Mouse (Mus musculus) thymus, postnatal 25 days (tissue): Measurements from ENCODE around the gene Tyrobp.

Experiments used
- DNase-seq: peaks from one replicate; pipeline ENCODE4 v3.0.0; 2022

The Tyrobp gene

GRCm38 (mm10) chr7:30413596-30413995, at the start of gene Tyrobp:
Gene Tyrobp, plus strand, starts transcription at chr7:30413760.
- DNase-seq = no peak

DNA sequence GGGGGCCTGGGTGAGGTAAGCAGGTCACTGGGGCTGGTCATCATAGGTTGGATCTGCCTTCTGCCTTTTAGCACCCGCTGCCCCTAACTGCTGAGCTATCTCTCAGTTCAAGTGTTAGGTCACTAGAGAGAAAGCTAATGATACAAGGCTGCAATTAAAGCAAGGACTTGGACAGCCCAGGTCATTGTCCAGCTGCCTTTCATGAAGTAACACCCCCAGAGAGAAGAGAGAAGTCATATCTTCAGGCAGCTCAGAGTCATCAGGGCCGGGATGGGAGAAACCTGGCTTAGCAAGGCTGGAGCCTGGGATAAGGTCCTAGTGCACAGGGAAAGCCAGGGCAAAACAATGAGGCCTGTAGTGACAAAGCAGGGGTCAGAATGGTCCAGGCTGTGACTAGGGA, 46.1 kb upstream of the Tyrobp start:
- DNase-seq = no peak

GRCm38 (mm10) chr7:30373501-30373962, 40.0 kb upstream of the Tyrobp start:
- peak; percentile 88 for DNase-seq

DNA sequence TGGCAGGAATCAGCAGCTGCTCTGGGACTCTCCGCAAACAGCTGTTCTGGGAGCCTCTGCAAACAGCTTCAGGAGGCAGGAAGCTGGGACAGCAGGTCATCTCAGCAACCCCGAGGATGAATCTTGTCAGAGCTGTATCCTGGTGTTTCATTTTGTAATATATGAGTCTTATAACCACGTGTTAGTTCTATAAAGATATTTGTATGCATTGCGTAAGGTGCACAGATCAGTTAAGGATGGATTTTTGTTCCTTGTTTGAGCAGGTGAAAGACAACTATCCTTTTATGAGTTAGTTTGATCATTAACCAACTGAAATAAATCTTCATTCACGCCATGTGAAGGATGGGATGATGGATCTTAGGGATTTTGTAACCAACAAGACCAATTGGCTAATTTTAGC, 33.5 kb upstream of the Tyrobp start:
- no peak for DNase-seq

GRCm38 (mm10) chr7:30384106-30384505, 29.5 kb upstream of the Tyrobp start:
- no peak for DNase-seq

- DNase-seq = no peak
Measured at GRCm38 (mm10) chr7:30392746-30393520, 20.6 kb upstream of the Tyrobp start.

DNA sequence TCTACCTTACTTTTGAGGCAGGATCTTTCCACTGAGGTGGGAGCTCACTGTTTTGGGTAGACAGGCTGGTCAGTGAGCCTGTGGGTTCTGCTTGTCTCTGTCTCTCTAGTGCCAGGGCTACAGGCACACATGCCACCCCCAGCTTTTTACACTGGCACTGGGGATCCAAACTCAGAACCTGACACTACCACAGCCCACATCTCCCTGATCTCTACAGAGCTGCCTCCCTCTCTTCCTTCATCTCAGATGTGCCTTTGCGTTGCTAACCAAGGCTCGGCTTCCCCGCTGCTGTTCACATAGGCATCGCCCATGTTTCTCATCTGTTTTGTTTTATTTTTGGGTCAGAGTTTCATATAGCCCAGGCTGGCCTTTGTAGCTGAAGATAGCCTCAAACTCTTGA, 19.9 kb upstream of the Tyrobp start:
- DNase-seq = peak; percentile 47

DNA sequence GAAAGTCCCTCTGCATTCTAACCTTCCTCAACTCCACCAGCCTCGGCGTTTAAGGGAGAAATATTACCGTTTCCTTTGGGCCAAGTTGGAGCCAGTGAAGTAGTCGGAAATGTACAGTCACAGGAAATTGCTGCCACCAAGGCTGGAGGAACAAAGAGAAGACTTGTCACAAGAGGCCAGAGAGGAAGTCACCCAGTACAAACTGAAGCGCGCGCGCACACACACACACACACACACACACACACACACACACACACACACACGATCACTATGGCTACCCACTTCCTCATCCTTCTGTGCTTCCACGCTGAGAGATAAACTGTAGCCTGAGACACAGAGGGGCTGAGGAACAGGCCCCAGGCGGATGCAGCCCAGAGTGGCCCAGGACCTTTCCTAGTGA, 19.2 kb upstream of the Tyrobp start:
- peak; percentile 76 for DNase-seq

DNA sequence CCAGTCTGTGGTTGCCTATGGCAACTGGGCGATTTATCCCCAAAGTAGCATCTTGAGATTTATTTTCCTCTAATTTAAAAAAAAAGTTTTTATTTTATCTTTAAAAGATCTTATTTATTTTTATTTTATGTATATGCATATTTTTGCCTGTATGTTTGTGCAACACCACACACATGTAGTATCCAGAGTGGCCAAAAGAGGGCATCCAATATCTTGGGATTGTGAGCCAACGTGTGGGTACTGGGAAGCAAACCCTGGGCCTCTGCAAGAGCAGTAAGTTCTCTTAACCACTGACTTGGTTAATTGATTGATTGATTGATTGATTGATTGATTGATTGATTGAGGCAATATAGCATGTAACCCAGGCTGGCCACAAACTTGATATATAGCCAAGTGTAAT, 18.7 kb upstream of the Tyrobp start:
- DNase-seq = peak; percentile 61

DNA sequence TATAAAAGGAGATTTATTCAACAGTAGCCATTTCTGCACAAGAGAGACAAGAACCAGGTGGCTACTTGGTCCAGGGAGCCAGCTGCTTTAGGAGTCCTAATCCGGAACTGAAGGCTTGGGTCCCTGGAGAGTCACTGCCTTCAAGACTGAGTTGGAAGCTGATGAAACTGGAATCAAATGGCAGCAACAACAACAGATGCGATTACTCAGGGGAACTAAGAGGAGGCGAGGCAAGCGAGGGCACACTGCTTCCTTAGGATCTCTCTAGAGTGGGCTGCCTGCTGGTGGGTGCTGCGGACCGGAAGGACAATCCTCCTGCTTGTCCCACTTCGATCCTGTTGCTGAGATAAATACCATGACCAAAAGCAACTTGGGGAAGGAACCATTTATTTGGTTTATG, 13.9 kb upstream of the Tyrobp start:
- DNase-seq = no peak

DNA sequence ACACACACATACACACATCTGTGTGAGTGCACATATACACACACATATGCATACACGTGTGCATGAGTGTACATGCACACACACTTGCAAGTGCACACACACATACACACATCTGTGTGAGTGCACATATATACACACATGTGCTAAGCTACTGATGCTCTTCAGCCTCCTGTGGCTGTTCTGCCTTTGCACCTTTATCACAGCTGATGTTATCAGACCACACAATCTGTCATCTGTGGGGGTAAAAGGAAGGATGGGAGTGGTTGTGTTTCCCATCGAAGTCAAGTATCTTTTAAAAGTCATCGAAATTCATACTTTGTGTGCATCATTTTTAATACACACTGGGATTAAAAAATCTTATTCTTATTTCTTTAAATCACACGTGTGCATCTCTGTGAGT, 11.2 kb upstream of the Tyrobp start:
- no peak for DNase-seq

DNA sequence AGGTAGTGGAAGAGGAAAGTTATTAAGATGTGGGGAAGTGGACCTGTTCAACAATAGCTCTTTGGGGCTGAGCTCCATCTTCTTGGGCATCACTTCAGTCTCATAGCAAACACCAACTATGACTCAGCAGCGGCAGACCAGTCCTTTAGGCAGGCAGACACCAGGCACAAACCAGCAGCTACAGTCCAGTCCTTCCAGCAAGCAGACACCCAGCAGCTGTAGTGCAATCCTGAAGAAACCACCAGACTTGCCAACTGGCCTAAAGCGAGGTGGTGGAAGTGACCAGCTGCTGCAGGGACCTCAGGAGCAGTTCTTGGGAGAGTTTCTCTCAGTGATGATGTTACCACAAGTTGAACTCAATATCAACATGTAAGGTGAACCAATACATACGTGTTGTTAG, 4.9 kb upstream of the Tyrobp start:
- DNase-seq = no peak

DNA sequence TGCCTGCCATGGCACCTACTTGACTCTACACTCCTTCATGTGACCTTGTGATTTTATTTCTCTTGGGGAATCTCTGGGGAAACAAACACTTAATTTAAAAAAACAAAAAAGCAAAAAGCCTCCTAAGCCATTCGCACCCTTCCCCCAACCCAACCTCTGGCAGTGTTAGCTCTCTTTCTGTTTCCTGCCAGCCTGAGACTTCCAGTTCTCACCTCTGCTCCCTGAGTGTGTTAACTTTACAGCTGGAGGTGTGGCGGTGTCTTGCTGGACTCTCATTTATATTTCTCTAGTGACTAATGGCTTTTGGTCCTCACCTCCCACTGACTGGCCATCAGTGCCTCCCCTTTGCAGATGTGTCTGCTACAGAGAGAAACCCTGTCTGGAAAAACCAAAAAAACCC, 3.8 kb upstream of the Tyrobp start:
- DNase-seq = peak; percentile 40

DNA sequence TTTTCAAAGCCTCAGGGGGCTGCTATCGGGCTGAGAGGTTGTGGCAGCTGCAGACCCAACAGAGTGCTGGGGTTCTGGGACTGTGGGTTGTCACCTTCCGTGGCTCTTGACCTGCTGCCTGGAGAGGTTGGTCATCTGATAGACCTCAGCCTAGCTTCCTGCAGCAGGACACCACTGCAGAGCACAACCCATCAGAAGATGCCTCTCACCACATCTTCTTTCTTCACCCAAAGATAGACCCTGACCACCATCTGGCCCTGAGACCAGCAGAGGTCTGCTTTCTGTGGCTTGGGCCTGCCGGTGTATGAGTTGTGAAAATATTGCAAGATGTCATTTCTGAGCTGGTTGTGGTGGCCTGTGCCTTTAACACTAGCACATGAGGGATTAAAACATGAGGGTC, 2.5 kb upstream of the Tyrobp start:
- DNase-seq = no peak

DNA sequence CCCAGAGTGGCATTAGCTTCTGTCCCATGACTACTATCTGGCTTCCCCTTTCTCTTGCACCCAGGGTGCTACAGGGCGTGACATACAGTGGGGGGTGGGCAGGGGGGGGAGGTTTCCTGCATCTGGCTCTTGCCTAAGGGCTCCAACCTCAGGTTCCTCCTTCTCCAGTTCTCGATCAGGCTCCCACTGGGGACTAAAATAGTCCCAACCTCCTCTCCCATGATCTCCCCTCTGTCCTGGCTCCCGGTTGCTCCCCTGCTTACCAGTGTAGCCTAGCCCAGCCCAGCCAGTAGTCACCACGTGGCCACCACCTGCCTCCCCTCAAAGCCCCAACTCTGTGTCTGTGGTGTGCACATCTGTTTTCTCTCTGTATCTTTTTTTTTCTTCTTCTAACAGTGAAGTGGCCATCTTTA, 819 bp upstream of the Tyrobp start:
- DNase-seq = peak; percentile 62

DNA sequence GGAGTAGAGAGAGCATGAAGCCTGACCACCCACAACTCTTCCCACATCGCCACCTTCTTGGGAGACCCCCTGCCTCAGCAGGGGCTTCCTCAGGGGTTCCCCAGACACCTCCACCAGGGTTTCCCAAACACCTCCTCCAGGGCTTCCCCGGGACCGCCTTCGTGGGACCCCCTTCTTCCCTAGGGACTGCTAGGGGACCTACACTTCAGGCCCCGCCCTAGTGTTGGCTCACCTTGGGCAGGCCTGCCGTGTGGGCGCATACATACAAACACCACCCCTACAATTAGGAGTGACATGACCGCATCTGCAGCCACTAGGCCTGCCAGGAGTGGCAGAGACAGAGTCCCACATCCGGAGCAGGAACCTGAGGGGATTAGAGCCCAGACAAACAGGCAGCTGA, 4.3 kb downstream of the Tyrobp start:
- DNase-seq = peak; percentile 59

DNA sequence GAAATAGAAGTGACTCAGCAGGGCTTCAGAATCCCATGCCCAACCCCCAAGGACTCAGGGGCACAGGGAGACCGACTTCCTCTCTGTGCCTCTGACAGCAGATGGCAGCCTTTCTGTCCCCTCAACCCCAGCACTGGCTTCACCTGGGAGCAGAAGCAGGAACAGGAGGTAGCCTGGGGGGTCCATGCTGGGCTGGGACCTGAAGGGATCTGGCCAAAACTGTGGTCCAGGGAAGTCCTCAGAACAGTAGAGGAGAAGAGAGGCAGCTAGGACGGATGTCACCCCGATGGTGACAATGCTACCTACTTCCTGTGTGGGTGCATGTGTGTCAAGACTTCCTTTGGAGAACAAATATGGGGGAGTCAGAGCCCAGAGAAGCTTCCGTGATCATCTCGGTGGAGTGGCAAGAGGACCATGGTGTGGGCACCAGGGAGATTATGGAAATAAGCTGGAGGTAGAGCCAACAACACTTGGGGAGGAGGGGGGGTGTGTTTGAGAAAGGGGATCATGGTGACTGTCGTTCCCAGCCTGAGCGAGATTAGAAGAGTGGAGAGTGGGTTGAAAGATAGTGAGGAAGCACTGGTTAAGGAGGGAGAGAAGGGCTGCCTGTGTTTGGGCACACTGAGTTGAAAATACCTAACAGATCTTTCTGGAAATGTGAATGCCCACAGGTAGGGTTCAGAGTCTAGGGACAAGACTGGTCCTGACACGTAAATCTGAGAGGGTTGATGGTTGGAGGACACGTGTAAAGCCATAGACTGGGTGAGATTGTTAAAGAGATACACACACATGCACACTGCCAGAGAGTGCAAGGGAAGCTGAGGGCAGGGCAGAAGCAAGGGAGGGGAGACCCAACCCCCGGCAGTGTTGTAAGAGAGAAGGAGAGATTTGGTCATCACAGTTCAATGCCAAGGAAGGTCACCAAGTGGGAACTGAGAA, 6.3 kb downstream of the Tyrobp start, which contains the start of gene Hcst:
TSS of gene Hcst (minus strand) at position 294 of the 939 bp plus-strand sequence.
- DNase-seq = peak; percentile 78

- no peak for DNase-seq
Measured at GRCm38 (mm10) chr7:30420673-30421072, 7.1 kb downstream of the Tyrobp start.

GRCm38 (mm10) chr7:30421175-30421889, 7.8 kb downstream of the Tyrobp start, which contains the start of gene Nfkbid:
Gene Nfkbid, plus strand, starts transcription at chr7:30421732.
- peak; percentile 95 for DNase-seq

DNA sequence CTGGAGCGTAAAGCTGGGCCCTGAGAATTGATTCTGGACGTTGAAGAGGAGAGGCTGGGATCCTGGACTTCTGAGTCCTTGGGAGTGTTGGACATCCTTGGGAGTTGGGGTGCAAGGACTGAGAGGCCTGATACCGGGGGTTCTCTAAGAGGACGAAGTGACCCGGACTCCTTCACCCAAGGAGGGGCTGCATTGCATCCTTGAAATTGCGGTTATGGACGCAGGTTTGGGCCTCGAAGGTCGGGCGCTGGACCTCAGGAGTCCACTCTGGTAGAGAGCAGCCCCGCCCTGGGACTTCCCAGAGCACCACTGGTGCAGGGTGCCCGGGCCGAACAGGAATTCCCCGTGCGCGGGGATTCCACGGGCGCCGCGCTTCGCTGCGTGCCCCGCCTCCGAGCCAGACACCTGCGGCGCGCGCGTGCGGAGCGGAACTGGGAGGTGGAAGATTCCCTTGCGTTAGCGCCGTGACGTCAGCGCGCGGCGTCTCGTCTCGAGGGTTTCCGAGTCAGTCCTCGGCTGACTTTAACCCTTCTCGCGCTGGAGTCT, 8.4 kb downstream of the Tyrobp start:
- DNase-seq = peak; percentile 94

DNA sequence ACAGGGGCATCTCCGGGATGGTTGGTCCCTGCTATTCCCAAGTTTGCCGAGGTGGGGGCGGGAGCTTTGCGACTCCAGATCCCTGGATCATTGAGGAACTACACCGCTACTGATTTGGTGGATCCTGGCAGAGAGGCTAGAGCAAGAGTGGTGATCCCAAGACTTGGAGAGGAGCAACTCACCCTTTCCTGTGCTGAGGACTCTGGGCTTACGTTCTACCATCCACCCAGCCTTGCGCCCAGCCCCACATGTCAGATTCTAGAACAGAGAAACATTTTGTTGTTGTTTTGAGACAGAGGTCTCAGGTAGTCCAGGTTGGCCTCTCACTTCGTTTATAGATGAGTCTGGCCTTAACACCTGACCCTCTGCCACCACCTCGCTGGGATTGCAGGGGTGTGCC, 9.0 kb downstream of the Tyrobp start:
- DNase-seq = no peak

GRCm38 (mm10) chr7:30423071-30423641, 9.6 kb downstream of the Tyrobp start:
- peak; percentile 77 for DNase-seq
